16 mouse cellular contexts compared by ENCODE assay signal in genomic region chr9:68881896-68882295, GRCm38 (mm10).
DNase-seq lines count a peak whose midpoint lies in the region; ATAC-seq and TF ChIP-seq lines count a peak whose summit lies in the region.
"Had no signal": no experiment of that assay in that cellular context is flagged by ENCODE, and none has a peak within 500 bp of the region (broad histone marks: within the 10 kb centered on the region; RNA-seq: fewer than 3 reads in every experiment).

No protein-coding gene starts in this region.

- peaks cover 10% of the 10 kb centered on the region for H3K27me3 ChIP-seq in forebrain, embryonic 12.5 days
- no peaks in the 10 kb centered on the region for H3K27me3 ChIP-seq in stomach, postnatal 0 days (ENCODE audit: control insufficient read depth, insufficient read depth, low read length)
- H3K27me3 ChIP-seq: limb, embryonic 13.5 days; stomach, embryonic 15.5 days had no signal

- no peak overlapping the region for H3K4me3 ChIP-seq in forebrain, embryonic 12.5 days (replicated peaks)
- H3K4me3 ChIP-seq in stomach, postnatal 0 days (ENCODE audit: low read depth, low read length) = no peak overlapping the region
- H3K4me3 ChIP-seq: erythroblast, embryonic 14.5 days; layer of hippocampus, adult 2 months; limb, embryonic 13.5 days; stomach, embryonic 15.5 days had no signal

- no peak for TF ChIP-seq EP300 in stomach, postnatal 0 days (optimal IDR thresholded peaks at IDR 0.05)

- H3K9me3 ChIP-seq in forebrain, embryonic 12.5 days = no peaks in the 10 kb centered on the region
- no peaks in the 10 kb centered on the region for H3K9me3 ChIP-seq in stomach, postnatal 0 days (ENCODE audit: control insufficient read depth, low read length)
- H3K9me3 ChIP-seq: limb, embryonic 13.5 days; stomach, embryonic 15.5 days had no signal

- no peak overlapping the region for H3K4me2 ChIP-seq in forebrain, embryonic 12.5 days
- H3K4me2 ChIP-seq in stomach, postnatal 0 days (replicated peaks; ENCODE audit: low read depth) = no peak overlapping the region
- H3K4me2 ChIP-seq: limb, embryonic 13.5 days; stomach, embryonic 15.5 days had no signal

- peak; percentile 15 to 21 for DNase-seq in kidney, postnatal 4 days
- DNase-seq in kidney, adult 18-20 months = no peak
- peak; percentile 61 for DNase-seq in brain, adult 2 months (ENCODE audit: low read depth, low spot score)
- peak; percentile 49 for DNase-seq in lung, postnatal 25 days (ENCODE audit: low spot score)
- DNase-seq in frontal cortex, postnatal 25 days (ENCODE audit: low spot score in 2 of 2) = no peak
- no peak for DNase-seq in stomach, postnatal 0 days (ENCODE audit: low spot score)
- DNase-seq in adrenal gland, adult 2 months = no peak
- DNase-seq: adrenal gland, postnatal 36 days; cerebellum, postnatal 14 days; heart, adult 11 months had no signal

- TF ChIP-seq CTCF in stomach, postnatal 0 days (IDR thresholded peaks at IDR 0.05; ENCODE audit: low read depth) = no peak

- no peak overlapping the region for H3K9ac ChIP-seq in forebrain, embryonic 12.5 days
- no peak overlapping the region for H3K9ac ChIP-seq in stomach, postnatal 0 days (ENCODE audit: low read length)
- H3K9ac ChIP-seq: limb, embryonic 13.5 days; stomach, embryonic 15.5 days had no signal

- 10% methylated on average over 6 of the region's 6 CpGs for WGBS in forebrain, embryonic 12.5 days
- WGBS in stomach, postnatal 0 days = 37% methylated on average over 6 of the region's 6 CpGs

- H3K27ac ChIP-seq in forebrain, embryonic 12.5 days = 0 out of 2 replicates have a peak overlapping the region, but pooled peaks have one; percentile 19
- H3K27ac ChIP-seq in stomach, postnatal 0 days (replicated peaks) = no peak overlapping the region
- H3K27ac ChIP-seq: layer of hippocampus, adult 2 months; limb, embryonic 13.5 days; stomach, embryonic 15.5 days had no signal

- H3K4me1 ChIP-seq in forebrain, embryonic 12.5 days = peaks cover 41% of the 10 kb centered on the region
- no peaks in the 10 kb centered on the region for H3K4me1 ChIP-seq in stomach, postnatal 0 days (replicated peaks; ENCODE audit: control insufficient read depth, insufficient read depth)

- H3K36me3 ChIP-seq in forebrain, embryonic 12.5 days (replicated peaks) = no peaks in the 10 kb centered on the region
- no peaks in the 10 kb centered on the region for H3K36me3 ChIP-seq in stomach, postnatal 0 days (ENCODE audit: control insufficient read depth, insufficient read depth, low read length)
- H3K36me3 ChIP-seq: limb, embryonic 13.5 days; stomach, embryonic 15.5 days had no signal

- ATAC-seq in forebrain, embryonic 12.5 days (ENCODE audit: low FRiP score) = 0 out of 2 replicates have a peak, but pooled peaks have one; percentile 33
- no peak for ATAC-seq in stomach, postnatal 0 days (ENCODE audit: low FRiP score, low TSS enrichment)
- ATAC-seq: CD4-positive, CD25-positive, alpha-beta regulatory T cell, adult 4 months had no signal

Comparison
In these comparisons a context has a peak if more than half of its experiments do, and no peak if none do; other contexts are left out.
1. DNase-seq: peak in kidney, postnatal 4 days (2 of 2), brain, adult 2 months (single experiment) and lung, postnatal 25 days (single experiment); none in kidney, adult 18-20 months (single experiment), frontal cortex, postnatal 25 days (0 of 2), stomach, postnatal 0 days (single experiment) and adrenal gland, adult 2 months (single experiment).